8 mouse cellular contexts compared by ENCODE assay signal in the genomic region with DNA sequence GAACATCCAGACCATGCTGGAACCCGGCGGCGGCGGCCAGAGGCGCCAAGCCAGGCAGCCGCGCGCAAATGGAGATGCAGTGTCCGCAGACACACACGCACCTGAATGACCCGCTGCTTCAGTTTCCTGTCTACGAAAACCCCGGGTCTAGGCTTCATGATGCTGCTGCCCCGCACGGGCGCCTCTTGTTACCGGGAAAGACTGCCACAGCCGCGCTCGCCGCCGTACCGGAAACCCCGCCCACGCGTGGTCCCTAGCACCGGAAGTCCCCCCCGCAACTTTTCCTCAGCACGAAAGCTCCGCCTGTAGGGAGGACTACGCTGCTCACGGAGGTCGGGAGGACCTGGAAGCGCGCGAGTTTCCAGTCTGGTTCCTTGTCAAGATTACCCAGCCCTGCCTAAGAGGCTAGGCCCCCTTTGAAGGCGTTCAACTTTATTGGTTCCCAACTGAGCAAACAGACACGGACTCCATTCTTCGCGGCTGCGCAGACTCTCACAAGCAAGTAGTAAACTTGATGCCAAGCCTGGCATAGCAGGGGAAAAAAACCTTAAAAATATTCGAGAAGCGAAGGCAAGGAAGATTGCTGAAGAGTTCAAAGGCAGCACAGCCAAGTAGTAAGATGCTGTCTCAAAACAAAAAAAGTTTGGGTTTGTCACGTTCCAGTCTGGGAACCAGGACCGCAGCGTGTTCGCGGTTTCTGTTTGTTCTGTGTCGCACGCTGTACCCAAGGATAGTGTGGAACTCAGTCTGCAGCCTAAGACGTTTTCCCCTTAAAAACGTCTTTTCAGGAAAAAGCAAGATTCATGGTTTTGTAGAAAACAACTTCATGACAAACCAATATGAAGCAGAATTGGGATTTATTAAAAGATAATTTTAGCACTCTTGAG. TPM values are rescaled to one million over a fixed set of nuclear protein-coding genes. Genes with fewer than 3 reads are reported as not detected.
DNase-seq lines count a peak whose midpoint lies in the region; ATAC-seq and TF ChIP-seq lines count a peak whose summit lies in the region.

Gene Nvl (minus strand): TSS at position 255 of the 887 bp plus-strand sequence.
Gene Cnih4 (plus strand): TSS at position 744 of the 887 bp plus-strand sequence.

- POLR2A ChIA-PET in Patski (lab: Charles Lee) = no interaction called here

- DNase-seq in Patski (ENCODE audit: low read depth, low spot score) = peak; percentile 85
- peak; percentile 95 to 96 for DNase-seq in cerebellum, postnatal 14 days
- DNase-seq in frontal cortex, postnatal 14 days (ENCODE audit: low spot score in 2 of 2) = peak; percentile 90
- DNase-seq in layer of hippocampus, postnatal 25 days (ENCODE audit: extremely low spot score in 1 of 2, low spot score in 1 of 2) = peak; percentile 92 to 97
- peak; percentile 94 for DNase-seq in lung, postnatal 25 days (ENCODE audit: low spot score)
- peak; percentile 96 for DNase-seq in retina, embryonic 14.5 days (ENCODE audit: low spot score)
- peak; percentile 94 for DNase-seq in thymus, postnatal 4 days

- H3K4me3 ChIP-seq in hindbrain, embryonic 13.5 days = peak within 1 kb of the TSS; percentile 83

- H3K27me3 ChIP-seq in Patski = no peaks in the 10 kb centered on the region
- no peaks in the 10 kb centered on the region for H3K27me3 ChIP-seq in hindbrain, embryonic 13.5 days

- peaks cover 21% of the 10 kb centered on the region for H3K4me1 ChIP-seq in hindbrain, embryonic 13.5 days (replicated peaks)

- in situ Hi-C loops in Patski (cut with MboI; ENCODE audit: low pct_unique_long_range_greater_than_20kb) = no loop called here

- no peak for TF ChIP-seq CTCF in Patski (IDR thresholded peaks at IDR 0.05)

- ATAC-seq in Patski = peak; percentile 92
- ATAC-seq in hindbrain, embryonic 13.5 days (ENCODE audit: low FRiP score) = peak; percentile 100

- H3K36me3 ChIP-seq in hindbrain, embryonic 13.5 days = peaks cover 24% of the 10 kb centered on the region

- under 1% methylated on average over 52 of the region's 52 CpGs for WGBS in hindbrain, embryonic 13.5 days

- CTCF ChIA-PET in Patski (lab: Charles Lee) = interaction anchor here (1.1 kb wide), 1 partner anchor 43 kb away, joined by 3 read pairs; no protein-coding TSS in a partner anchor

- H3K27ac ChIP-seq in hindbrain, embryonic 13.5 days = peak within 1 kb of the TSS; percentile 76

- H3K9ac ChIP-seq in hindbrain, embryonic 13.5 days = peak within 1 kb of the TSS; percentile 84

- no peaks in the 10 kb centered on the region for H3K9me3 ChIP-seq in hindbrain, embryonic 13.5 days

- H3K4me2 ChIP-seq in hindbrain, embryonic 13.5 days = peak within 1 kb of the TSS; percentile 68

RNA-seq across cellular contexts. Expression of gene Nvl, which starts in this region (rescaled TPM):
- polyA plus RNA-seq in Patski (2021) = 23.1 TPM
- polyA plus RNA-seq in hindbrain, embryonic 13.5 days (2015; fragmentation: Nextera tagmentation; extraction: Ambion mirVana) = 40.6 and 45.2 TPM in 2 replicates
- 10 to 100 TPM; 25.1 to 34.5 TPM for total RNA-seq in layer of hippocampus, postnatal 25 days (2021)

RNA-seq across cellular contexts. Expression of gene Cnih4, which starts in this region (rescaled TPM):
- polyA plus RNA-seq in Patski (2021) = 144 TPM
- polyA plus RNA-seq in hindbrain, embryonic 13.5 days (2015; fragmentation: Nextera tagmentation; extraction: Ambion mirVana) = 65.1 and 69.5 TPM in 2 replicates
- 10 to 100 TPM; 22.8 to 27.1 TPM for total RNA-seq in layer of hippocampus, postnatal 25 days (2021)

Comparison
In these comparisons a context has a peak if more than half of its experiments do, and no peak if none do; other contexts are left out.
1. Peak in every context shown above with its lines: DNase-seq, ATAC-seq, H3K4me3 ChIP-seq and H3K27ac ChIP-seq.